Mouse (Mus musculus): ENCODE measurements at regions not wholly inside any gene's neighbourhood (a gene's known extent, or its start where the extent isn't known, plus 50 kb on each side); places are given as distances from the start of the nearest gene placed in this dataset.

DNA sequence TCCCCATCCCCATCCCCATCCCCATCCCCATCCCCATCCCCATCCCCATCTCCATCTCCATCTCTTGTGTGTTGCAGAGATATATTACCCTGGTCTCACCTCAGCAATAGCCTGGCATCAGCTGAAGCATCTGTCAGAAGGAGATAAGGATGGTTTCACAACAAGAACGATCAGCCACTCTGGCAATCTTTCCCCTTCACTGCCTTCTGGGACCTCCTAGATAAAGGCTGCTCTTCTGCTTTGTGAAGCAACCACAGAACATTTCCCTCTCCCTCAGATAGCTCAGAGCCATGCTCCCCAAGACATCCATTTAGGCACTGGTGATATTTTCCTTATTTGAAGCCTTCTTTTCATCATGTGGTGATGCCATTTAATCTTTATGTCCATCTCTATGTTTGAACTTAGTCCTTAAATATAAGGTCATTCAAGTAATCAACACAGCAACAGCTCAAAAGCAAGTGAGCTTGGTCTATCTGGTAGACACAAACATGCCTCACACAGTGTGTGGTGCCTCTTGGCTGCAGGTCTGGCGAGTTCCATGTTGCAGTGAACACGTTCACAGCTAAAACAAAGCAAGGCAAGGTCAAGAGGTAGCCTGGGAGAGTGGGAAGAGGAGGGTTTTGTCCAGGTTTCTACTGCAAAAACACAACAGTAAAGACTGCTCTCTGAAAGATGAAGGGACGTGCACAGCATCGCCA, 321.7 kb upstream of the Runx1 start:
- no peak for DNase-seq
- intact Hi-C loops (cut with DNase I) = no loop called here

DNA sequence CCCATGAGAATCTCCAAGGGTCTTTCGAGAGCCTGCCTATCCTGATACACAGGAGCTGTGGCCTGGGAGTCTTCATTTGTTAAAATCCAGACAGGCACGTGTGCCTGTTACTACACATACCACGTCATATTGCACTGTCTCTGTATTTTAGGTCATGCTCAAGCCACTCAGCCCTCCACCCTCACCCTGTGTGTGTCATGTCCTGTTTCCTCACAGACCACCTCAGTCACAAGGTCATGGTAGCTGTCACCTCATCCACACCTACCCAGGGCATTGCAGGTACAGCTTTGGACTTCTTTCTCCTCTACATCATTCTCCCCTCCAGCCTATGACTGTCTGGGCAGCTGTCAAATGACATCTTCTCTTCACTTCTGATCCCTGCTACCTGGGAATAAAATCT, 320.9 kb upstream of the Runx1 start:
- intact Hi-C loops (cut with DNase I) = no loop called here

GRCm38 (mm10) chr16:93145617-93146016, 319.7 kb upstream of the Runx1 start:
- intact Hi-C loops (cut with DNase I) = no loop called here
- no peak for DNase-seq

More for the DNA sequence above, 320.9 kb upstream of the Runx1 start:
- no peak for DNase-seq

DNA sequence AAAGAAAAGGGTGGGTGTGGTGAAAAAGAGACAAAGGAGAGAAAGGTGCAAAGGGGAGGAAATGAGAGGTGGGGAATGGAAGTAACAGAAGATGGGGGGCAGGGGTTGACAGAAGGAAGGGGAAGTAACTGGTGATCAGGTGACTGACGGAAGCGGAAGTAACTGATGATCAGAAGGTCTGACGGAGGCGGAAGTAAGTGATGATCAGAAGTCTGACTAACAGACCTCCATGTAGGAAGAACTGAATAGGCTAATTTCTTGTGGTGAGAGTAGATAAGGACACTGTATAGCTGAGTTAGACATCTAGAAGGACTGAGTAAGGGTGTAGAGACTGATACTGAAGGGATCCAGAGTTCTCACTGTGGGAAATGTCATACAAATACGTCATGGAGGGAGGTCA, 318.1 kb upstream of the Runx1 start:
- DNase-seq = no peak
- intact Hi-C loops (cut with DNase I) = no loop called here

DNA sequence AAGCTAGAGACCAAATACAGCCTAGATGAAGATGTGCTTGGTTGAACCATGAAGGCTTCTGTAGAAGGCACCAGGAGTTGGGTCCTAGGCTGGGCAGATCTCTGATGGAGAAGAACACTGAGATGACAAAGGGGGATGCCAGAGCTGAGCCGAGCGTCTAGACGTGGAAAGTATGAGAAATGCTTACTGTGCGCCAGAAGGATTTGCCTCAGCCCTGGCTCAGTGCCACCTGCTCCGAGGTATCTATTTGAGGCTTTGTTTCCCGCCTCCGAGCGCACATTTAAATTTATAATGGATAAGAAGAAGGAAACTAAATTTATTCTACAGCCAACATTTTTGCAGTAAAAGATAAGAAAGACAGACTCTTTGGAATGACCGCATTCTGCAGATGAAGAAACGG, 317.2 kb upstream of the Runx1 start:
- intact Hi-C loops (cut with DNase I) = no loop called here
- DNase-seq = peak; percentile 52

GRCm38 (mm10) chr16:93141967-93142366, 316.0 kb upstream of the Runx1 start:
- intact Hi-C loops (cut with DNase I) = no loop called here
- DNase-seq = peak; percentile 42

DNA sequence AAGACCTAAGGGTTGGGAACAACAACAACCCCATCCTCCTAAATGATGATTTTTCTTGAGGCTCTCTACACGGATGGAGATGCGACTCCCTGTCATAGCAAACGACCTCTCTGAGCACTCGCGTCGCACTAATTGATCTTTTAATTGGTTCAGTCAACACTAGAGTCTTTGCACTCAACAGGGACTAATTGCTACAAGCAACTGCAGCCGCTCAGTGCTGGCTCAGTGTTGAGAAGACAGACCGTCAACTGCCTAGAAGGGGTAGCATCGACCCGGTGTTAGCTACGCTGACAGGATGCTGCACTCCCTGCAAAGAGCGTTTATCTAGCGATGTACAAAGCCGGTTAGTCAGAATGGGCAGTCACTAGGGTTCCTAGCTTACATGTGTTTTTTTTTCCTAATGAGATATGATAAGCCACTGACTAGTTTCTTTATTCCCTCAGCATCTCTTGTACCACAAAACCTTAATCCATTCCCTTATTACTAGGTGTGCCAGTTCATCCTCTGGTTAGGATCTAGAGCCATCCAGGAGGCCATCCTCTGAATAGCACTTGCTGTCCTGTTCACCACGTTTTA, 314.7 kb upstream of the Runx1 start:
- intact Hi-C loops (cut with DNase I) = no loop called here
- no peak for DNase-seq

- intact Hi-C loops (cut with DNase I) = no loop called here
- no peak for DNase-seq
Observed at GRCm38 (mm10) chr16:93137249-93137648, 311.3 kb upstream of the Runx1 start.

GRCm38 (mm10) chr16:93131404-93131803, 305.5 kb upstream of the Runx1 start:
- no peak for DNase-seq
- intact Hi-C loops (cut with DNase I) = no loop called here

DNA sequence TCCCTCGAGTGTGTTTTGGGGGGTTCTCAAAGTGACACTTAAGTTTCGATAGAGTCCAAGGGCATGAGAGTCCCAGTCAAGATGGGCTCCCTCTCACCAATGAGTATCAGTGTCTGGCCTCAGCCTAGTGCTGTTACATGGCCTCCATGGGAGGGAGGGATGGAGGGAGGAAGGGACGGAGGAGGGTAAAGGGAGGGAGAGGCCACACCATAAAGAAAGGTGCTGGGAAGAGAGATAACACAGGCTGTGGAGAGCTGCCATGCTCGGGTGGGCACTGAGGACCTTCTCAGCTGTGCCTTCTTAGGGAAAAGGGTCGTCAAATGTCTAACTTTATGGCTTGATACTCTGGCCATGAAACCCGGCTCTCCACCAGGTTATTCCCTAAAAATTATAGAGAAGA, 304.7 kb upstream of the Runx1 start:
- intact Hi-C loops (cut with DNase I) = no loop called here

DNA sequence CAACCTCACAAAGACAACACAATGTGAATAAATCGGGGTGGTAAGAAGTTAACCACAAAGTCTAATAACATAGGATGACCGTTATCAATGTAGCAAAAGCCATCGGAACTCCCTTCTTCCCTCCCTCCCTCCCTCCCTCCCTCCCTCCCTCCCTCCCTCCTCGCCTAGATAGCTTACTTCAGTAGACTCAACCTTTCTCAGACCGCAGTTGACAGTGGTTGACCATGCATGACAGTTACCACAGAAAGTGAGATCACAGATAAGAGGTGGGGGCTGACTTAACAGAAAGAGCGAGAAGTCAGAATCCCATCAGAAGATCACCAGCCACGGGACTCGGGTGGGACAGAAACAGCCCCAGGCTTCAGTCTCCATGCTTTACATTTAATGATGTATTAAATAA, 297.8 kb upstream of the Runx1 start:
- intact Hi-C loops (cut with DNase I) = no loop called here
- no peak for DNase-seq

More for the DNA sequence above, 304.7 kb upstream of the Runx1 start:
- no peak for DNase-seq

- intact Hi-C loops (cut with DNase I) = no loop called here
- DNase-seq = no peak
Observed at GRCm38 (mm10) chr16:93116111-93116969, 290.4 kb upstream of the Runx1 start.

- DNase-seq = no peak
- intact Hi-C loops (cut with DNase I) = no loop called here
Observed at GRCm38 (mm10) chr16:93110912-93111311, 285.0 kb upstream of the Runx1 start.

DNA sequence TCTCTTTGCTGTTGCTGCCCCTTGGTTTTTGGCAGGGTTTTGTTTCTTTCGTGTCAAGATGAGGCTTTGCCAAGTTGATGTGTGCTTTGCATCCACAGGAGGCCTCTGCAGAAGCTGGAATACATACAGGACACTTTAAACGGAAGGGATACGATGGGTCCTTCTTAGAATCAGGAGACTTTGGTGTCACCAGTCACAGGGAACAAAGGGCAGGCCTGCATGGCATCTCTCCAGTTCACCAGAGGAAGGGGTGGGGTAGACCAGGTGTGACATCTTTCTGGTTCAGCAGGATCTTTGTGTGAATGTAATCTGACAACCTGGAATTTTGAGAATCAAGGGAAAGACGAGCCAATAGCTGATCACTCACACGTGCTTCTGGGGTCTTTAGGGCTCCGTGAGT, 284.5 kb upstream of the Runx1 start:
- peak; percentile 19 for DNase-seq
- intact Hi-C loops (cut with DNase I) = no loop called here

DNA sequence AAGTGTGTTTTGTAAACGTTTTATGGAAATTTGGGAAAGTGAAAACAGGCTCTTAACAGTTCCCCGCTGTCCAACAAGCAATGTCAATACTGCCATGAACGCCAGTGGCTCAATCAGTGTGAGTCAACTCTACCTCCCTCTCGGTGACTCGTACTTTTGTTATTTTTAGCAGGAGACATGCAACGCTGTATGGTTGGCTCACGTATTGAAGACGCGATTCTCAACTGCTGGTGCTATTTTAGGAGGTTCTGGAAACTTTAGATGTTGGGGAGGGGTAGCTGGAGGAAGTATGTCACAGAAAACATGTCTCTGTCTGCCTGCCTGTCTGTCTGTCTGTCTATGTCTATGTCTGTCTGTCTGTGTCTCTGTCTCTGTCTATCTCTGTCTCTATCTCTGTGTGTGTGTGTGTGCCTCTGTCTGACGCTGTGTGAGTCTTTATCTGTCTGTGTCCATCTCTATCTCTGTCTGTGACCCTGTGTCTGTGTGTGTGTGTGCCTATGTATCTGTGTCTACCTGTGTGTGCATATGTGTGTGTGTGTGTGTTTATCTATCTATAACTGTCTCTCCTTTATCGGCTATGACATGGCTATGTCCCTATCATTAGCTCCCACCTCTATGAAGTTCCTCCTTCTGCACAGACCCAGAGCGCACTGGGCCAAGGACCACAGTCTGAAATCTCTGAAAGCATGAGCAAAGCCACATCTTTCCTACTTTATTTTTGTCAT, 283.9 kb upstream of the Runx1 start:
- intact Hi-C loops (cut with DNase I) = no loop called here
- no peak for DNase-seq

DNA sequence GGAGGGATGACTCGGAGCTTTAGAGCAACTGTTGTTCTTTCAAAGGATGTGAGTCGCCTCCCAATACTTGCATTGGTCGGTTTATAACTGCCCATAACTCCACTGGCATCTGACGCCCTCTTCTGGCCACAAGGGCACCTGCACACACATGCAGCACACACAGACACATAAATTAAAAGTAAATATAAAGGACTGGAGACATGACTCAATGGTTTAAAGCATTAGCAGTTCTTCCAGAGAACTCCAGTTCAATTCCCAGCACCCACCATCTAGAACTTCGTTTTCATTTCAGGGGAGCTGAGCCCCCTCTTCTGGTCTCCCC, 281.5 kb upstream of the Runx1 start:
- intact Hi-C loops (cut with DNase I) = no loop called here
- DNase-seq = no peak

GRCm38 (mm10) chr16:93106811-93107523, 281.0 kb upstream of the Runx1 start:
- intact Hi-C loops (cut with DNase I) = no loop called here

DNA sequence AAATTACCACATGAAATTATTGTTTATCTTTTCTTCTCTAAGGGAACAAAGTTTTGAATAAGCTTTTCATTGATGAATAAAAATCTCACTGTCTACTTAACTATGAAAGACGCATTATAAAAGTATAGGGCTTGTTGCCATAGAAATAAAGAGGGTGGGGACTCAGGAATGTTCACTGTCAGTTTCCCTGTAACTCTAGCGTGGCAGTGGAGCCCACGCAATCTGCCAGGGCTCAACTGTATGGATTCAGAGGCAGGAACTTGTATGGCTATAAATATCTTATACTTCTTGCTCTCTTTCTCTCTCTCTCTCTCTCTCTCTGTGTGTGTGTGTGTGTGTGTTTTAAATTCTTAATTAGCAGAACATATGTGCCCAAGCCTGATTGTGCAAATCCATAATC, 276.2 kb upstream of the Runx1 start:
- intact Hi-C loops (cut with DNase I) = no loop called here
- DNase-seq = no peak

More at GRCm38 (mm10) chr16:93106811-93107523, 281.0 kb upstream of the Runx1 start:
- peak; percentile 11 for DNase-seq

DNA sequence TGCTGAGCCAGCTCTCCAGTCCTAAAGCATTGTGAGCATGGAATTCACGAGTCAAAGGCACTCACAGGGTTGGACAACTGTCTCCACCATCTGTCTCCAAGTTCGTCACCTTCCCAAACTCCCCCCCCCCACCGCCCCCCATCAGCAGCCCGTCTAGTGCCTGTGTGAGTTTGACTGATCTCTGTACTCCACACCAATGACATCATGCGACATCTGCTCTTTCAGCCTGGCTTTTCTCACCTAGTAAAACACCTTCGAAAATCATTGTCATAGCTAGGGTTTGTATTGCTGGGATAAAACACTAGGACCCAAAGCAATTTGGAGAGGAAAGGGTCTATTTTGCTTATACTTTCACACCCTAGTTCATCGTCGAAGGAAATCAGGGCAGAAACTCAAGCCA, 272.1 kb upstream of the Runx1 start:
- DNase-seq = no peak
- intact Hi-C loops (cut with DNase I) = no loop called here

DNA sequence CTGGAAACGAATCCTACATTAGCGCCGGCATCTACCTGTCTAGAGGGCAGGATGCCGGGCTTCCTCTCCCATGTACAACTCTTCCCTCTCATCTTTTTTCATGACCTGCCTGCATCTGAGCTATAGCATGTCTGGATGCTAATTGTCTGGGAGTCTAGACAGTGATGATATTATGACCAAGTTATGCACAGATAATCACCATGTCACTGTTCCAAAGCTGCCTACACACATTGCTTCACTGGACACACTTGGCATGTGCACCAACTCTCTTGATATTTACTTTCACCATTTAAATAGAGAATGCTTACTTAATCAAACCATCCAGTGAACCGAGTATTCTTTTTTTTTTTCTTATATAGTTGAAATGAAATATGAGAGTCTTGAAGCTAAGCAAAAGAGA, 270.2 kb upstream of the Runx1 start:
- no peak for DNase-seq
- intact Hi-C loops (cut with DNase I) = no loop called here

GRCm38 (mm10) chr16:93092796-93093195, 266.8 kb upstream of the Runx1 start:
- intact Hi-C loops (cut with DNase I) = no loop called here
- no peak for DNase-seq

Measured in left cerebral cortex, postnatal 4 days (tissue).